Mouse (Mus musculus) liver, embryonic 14.5 days (tissue): ENCODE results near the gene Stip1.

Experiments
- CTCF ChIP-seq: IDR thresholded peaks from 2 replicates; pipeline ENCODE4 v1.5.1; 2016; ENCODE audit warnings: antibody characterized with exemption, low read depth, control low read depth
- EP300 ChIP-seq: IDR thresholded peaks from 2 replicates; pipeline ENCODE4 v1.6.1; 2016; ENCODE audit warnings: antibody characterized with exemption, low read depth

DNA sequence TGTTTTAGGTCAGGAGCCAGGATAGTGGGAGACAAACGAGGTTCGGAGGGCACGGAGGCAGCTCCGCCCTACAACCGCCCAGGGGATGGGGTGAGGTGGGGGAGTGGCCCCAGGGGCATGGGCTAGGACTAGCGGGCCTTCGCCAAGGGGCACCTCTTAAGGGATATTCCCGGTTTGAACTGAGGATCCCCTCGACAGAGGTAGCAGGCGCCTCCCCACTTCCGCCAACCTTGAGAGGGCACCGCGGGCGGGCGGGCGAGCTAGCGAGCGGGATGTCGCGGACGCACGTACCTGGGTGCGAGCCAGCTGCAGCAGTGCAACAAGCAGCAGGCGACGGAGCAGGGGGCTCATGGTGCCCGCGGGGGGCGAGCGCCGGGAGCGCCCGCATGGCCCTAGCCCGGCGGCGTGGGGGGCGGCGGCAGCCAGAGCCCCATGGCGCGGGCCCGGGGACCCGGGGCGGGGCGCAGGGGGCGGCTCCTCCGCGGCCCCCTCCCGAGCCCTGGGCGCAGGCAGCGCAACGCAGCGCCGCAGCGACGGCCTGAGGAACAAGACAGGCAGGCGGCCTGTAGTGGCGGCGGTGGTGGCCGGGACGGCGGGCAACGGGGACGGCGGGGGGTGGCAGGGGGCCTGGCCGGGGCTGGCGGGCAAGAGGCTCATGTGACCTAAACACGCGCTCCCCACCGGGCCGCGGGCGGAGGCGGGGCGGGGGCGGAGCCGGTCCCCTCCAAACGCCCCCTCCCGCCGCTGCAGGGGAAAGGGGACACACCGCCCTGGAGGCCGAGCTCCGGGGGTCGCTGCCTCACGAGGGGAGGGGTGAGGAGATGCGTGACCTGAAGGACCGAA lies 52.5 kb downstream of the Stip1 start, which contains the start of gene Vegfb:
- TF ChIP-seq CTCF, result no peak
- TF ChIP-seq EP300, result no peak
